31 mouse cellular contexts compared by ENCODE assay signal in genomic region chr2:144072642-144073041, GRCm38 (mm10). TPM values are rescaled to one million over a fixed set of nuclear protein-coding genes. Genes with fewer than 3 reads are reported as not detected.
"Had no signal": no experiment of that assay in that cellular context is flagged by ENCODE, and none has a peak within 500 bp of the region (broad histone marks: within the 10 kb centered on the region; RNA-seq: fewer than 3 reads in every experiment).

No protein-coding gene starts in this region.

- H3K9me3 ChIP-seq: kidney, embryonic 15.5 days; limb, embryonic 10.5 days; limb, embryonic 13.5 days; liver, embryonic 12.5 days; liver, embryonic 15.5 days; lung, embryonic 15.5 days; midbrain, embryonic 10.5 days; stomach, embryonic 15.5 days had no signal

- H3K4me3 ChIP-seq: kidney, embryonic 15.5 days; layer of hippocampus, adult 2 months; limb, embryonic 10.5 days; limb, embryonic 13.5 days; liver, embryonic 12.5 days; liver, embryonic 15.5 days; lung, embryonic 15.5 days; megakaryocyte, embryonic 14.5 days; midbrain, embryonic 10.5 days; myocyte; stomach, embryonic 15.5 days had no signal

- H3K9ac ChIP-seq: kidney, embryonic 15.5 days; limb, embryonic 13.5 days; liver, embryonic 12.5 days; liver, embryonic 15.5 days; lung, embryonic 15.5 days; stomach, embryonic 15.5 days had no signal

- H3K27ac ChIP-seq: kidney, embryonic 15.5 days; layer of hippocampus, adult 2 months; limb, embryonic 10.5 days; limb, embryonic 13.5 days; liver, embryonic 12.5 days; liver, embryonic 15.5 days; lung, embryonic 15.5 days; midbrain, embryonic 10.5 days; stomach, embryonic 15.5 days had no signal

- DNase-seq: kidney, adult 11 months; kidney, adult 8-10 months; kidney, postnatal 25 days; layer of hippocampus, adult 9-11 months; liver; lung, adult 18-20 months; lung, postnatal 10 days; lung, postnatal 36 days; retina, postnatal 1 day; right cerebral cortex, postnatal 25 days; spleen, adult 18-20 months; thymus, postnatal 25 days had no signal

- H3K36me3 ChIP-seq: kidney, embryonic 15.5 days; limb, embryonic 10.5 days; limb, embryonic 13.5 days; liver, embryonic 12.5 days; liver, embryonic 15.5 days; lung, embryonic 15.5 days; midbrain, embryonic 10.5 days; stomach, embryonic 15.5 days had no signal

- H3K27me3 ChIP-seq: kidney, embryonic 15.5 days; limb, embryonic 13.5 days; liver, embryonic 12.5 days; liver, embryonic 15.5 days; lung, embryonic 15.5 days; stomach, embryonic 15.5 days had no signal

- ATAC-seq: inflammation-experienced regulatory T-cells, adult 6 months; liver, embryonic 12.5 days had no signal

- H3K4me1 ChIP-seq: kidney, embryonic 15.5 days; limb, embryonic 10.5 days; liver, embryonic 15.5 days; lung, embryonic 15.5 days; stomach, embryonic 15.5 days had no signal

- H3K4me2 ChIP-seq: kidney, embryonic 15.5 days; limb, embryonic 13.5 days; liver, embryonic 12.5 days; liver, embryonic 15.5 days; lung, embryonic 15.5 days; stomach, embryonic 15.5 days had no signal

RNA-seq across cellular contexts. Expression of gene Banf2, which starts 39.8 kb away (rescaled TPM):
- total RNA-seq: layer of hippocampus, adult 2 months; layer of hippocampus, postnatal 25 days; left cerebral cortex, adult 18-20 months; left cerebral cortex, postnatal 25 days; monocyte, adult 5-6 weeks; neutrophil, adult 5-6 weeks had no signal
- polyA plus RNA-seq: inflammation-experienced regulatory T-cells, adult 6 months; kidney, embryonic 15.5 days; large intestine, adult 2 months; limb, embryonic 10.5 days; limb, embryonic 13.5 days; liver, embryonic 12.5 days; liver, embryonic 15.5 days; lung, embryonic 15.5 days; midbrain, embryonic 10.5 days; myocyte; thymus, postnatal 0 days had no signal
